In genomic region chr10:90811446-90811845, GRCm38 (mm10) we compare ENCODE assay signal across 16 mouse cellular contexts.
"Had no signal": no experiment of that assay in that cellular context is flagged by ENCODE, and none has a peak within 500 bp of the region (broad histone marks: within the 10 kb centered on the region; RNA-seq: fewer than 3 reads in every experiment).

No protein-coding gene starts in this region.

- H3K4me2 ChIP-seq: neural tube, embryonic 12.5 days; neural tube, embryonic 13.5 days; neural tube, embryonic 15.5 days; stomach, embryonic 15.5 days had no signal

- H3K36me3 ChIP-seq: neural tube, embryonic 12.5 days; neural tube, embryonic 13.5 days; neural tube, embryonic 15.5 days; stomach, embryonic 15.5 days had no signal

- H3K4me3 ChIP-seq: neural tube, embryonic 12.5 days; neural tube, embryonic 13.5 days; neural tube, embryonic 15.5 days; stomach, embryonic 15.5 days had no signal

- H3K4me1 ChIP-seq: stomach, embryonic 15.5 days had no signal

- H3K27ac ChIP-seq: neural tube, embryonic 12.5 days; neural tube, embryonic 13.5 days; neural tube, embryonic 15.5 days; stomach, embryonic 15.5 days; stomach, postnatal 0 days had no signal

- H3K27me3 ChIP-seq: neural tube, embryonic 12.5 days; neural tube, embryonic 13.5 days; neural tube, embryonic 15.5 days; stomach, embryonic 15.5 days had no signal

- H3K9ac ChIP-seq: neural tube, embryonic 12.5 days; neural tube, embryonic 13.5 days; neural tube, embryonic 15.5 days; stomach, embryonic 15.5 days had no signal

- H3K9me3 ChIP-seq: neural tube, embryonic 12.5 days; neural tube, embryonic 13.5 days; neural tube, embryonic 15.5 days; stomach, embryonic 15.5 days had no signal

- DNase-seq: right cerebral cortex, adult 18-20 months; right cerebral cortex, postnatal 14 days; right cerebral cortex, postnatal 25 days; right cerebral cortex, postnatal 4 days; spleen, adult 18-20 months; thymus, adult 18-20 months; thymus, adult 2 months; thymus, postnatal 14 days; thymus, postnatal 25 days; thymus, postnatal 36 days; thymus, postnatal 4 days had no signal
